Mouse (Mus musculus) lung, postnatal 0 days (tissue): Measurements from ENCODE around the gene Fam120a. TPM values are rescaled to one million over a fixed set of nuclear protein-coding genes. Genes with fewer than 3 reads are reported as not detected.

Experiments
- ATAC-seq: fragments of 200-750 bp; cut with Nextera tagmentation; 2 replicates; pipeline ENCODE4 v1.8.0; 2017; ENCODE audit warnings: moderate library complexity
- DNase-seq: peaks from one replicate; pipeline ENCODE4 v3.0.0-alpha.2; 2016; ENCODE audit warnings: low spot score
- H3K27ac ChIP-seq: fragments of 300-500 bp; sonication (generic); 2 replicates; pipeline ENCODE4 v1.5.1; 2014; ENCODE audit warnings: antibody characterized with exemption, mild to moderate bottlenecking, low read length, mixed read lengths
- H3K27me3 ChIP-seq: fragments of 300-500 bp; sonication (generic); replicated peaks from 2 replicates; pipeline ENCODE4 v1.6.1; 2014; ENCODE audit warnings: low read length, mixed read lengths; ENCODE audit not compliant: insufficient read depth
- H3K36me3 ChIP-seq: fragments of 300-500 bp; sonication (generic); 2 replicates; pipeline ENCODE4 v1.6.1; 2014; ENCODE audit warnings: low read length, mixed read lengths; ENCODE audit not compliant: insufficient read depth
- H3K4me1 ChIP-seq: fragments of 300-500 bp; sonication (generic); 2 replicates; pipeline ENCODE4 v1.6.1; 2014; ENCODE audit warnings: antibody characterized with exemption, low read depth, low read length, mixed read lengths; ENCODE audit not compliant: insufficient read depth
- H3K4me2 ChIP-seq: fragments of 300-500 bp; sonication (generic); replicated peaks from 2 replicates; pipeline ENCODE4 v1.6.1; 2014; ENCODE audit warnings: low read depth, mild to moderate bottlenecking, low read length, moderate library complexity, mixed read lengths
- H3K4me3 ChIP-seq: fragments of 300-500 bp; sonication (generic); 2 replicates; pipeline ENCODE4 v1.5.1; 2014; ENCODE audit warnings: low read depth, low read length
- H3K9ac ChIP-seq: fragments of 300-500 bp; sonication (generic); replicated peaks from 2 replicates; pipeline ENCODE4 v1.6.1; 2014; ENCODE audit warnings: low read depth, mild to moderate bottlenecking
- H3K9me3 ChIP-seq: fragments of 300-500 bp; sonication (generic); 2 replicates; pipeline ENCODE4 v1.6.1; 2016; ENCODE audit warnings: low read length, mixed read lengths
- CTCF ChIP-seq: IDR thresholded peaks from 2 replicates; pipeline ENCODE4 v1.5.1; 2016; ENCODE audit warnings: antibody characterized with exemption, mild to moderate bottlenecking
- EP300 ChIP-seq: IDR thresholded peaks from 2 replicates; pipeline ENCODE4 v1.6.1; 2016; ENCODE audit warnings: antibody characterized with exemption, mild to moderate bottlenecking, control low read depth
- WGBS: fragments of 180-500 bp; shearing (Covaris S2); extraction: QIAGEN DNeasy Blood & Tissue Kit; methylation state at CpG from one replicate; pipeline ENCODE4 v1.1.7; 2014; 5-methylcytosine and 5-hydroxymethylcytosine counted together
- polyA plus RNA-seq: library from polyadenylated mRNA; unstranded; fragments of >200 nt; fragmentation: Nextera tagmentation; extraction: Ambion mirVana; gene quantifications from 2 replicates; pipeline ENCODE4 v1.2.1, GENCODE M21; 2015

Gene Fam120a
- polyA plus RNA-seq, 1 experiment from 2014 or later: 19.4 TPM

DNA sequence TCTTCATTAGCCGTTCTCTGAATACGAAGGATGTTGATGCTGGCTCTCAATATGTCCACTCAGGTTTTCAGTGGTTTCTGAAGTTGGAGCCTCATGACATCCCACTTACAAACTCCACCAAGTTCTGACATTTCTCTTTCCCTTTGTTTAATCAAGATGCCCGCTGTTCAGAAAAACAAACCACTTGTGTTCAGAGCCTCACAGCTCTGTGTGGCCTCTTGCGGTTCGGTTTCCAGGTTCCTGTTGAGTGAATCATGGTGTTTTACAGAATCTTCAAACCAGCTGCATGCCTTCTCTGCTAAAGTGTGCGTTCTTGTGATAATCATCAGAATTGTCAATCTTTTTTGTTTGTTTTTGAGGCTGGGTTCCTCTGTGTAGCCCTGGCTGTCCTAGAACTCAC is 11.3 kb upstream of the Fam120a start:
- TF ChIP-seq EP300: peak; percentile 71
- no peak for TF ChIP-seq CTCF
- Histone ChIP-seq H3K27me3 (no peaks in the 10 kb centered on the region), H3K9me3 (no peaks in the 10 kb centered on the region), H3K4me1 (no peaks in the 10 kb centered on the region), H3K27ac (peak overlapping the region; percentile 62), H3K36me3 (no peaks in the 10 kb centered on the region), H3K9ac (no peak overlapping the region), H3K4me2 (no peak overlapping the region), H3K4me3 (no peak overlapping the region)
- peak; percentile 70 for ATAC-seq
- 58% methylated on average over 6 of the region's 6 CpGs for WGBS
- DNase-seq: peak; percentile 70

DNA sequence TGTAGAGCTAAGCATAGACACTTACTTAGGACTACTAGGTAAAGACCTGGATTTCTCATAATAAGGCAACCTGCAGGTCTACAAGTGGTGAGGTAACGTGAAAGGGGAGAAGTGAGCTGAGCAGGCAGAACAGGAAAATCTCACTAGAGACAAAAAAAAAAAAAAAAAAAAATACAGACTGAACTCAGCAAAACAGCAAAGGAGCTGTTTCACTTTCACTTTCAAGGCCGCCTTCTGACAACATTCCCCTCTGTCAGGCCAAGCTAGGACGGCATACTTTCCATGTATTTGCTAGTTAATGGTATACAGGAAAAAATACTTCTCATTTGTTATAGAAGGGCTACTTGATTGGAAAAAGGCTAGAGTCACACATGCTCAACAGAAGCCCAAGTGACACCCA is 10.0 kb upstream of the Fam120a start:
- Histone ChIP-seq H3K4me3 (no peak overlapping the region), H3K27me3 (no peaks in the 10 kb centered on the region), H3K4me2 (peak overlapping the region; percentile 43; the same call in 1 of the 2 replicates), H3K27ac (peak overlapping the region; percentile 39; the same call in 1 of the 2 replicates), H3K4me1 (no peaks in the 10 kb centered on the region), H3K36me3 (no peaks in the 10 kb centered on the region), H3K9ac (no peak overlapping the region), H3K9me3 (no peaks in the 10 kb centered on the region)
- 13% methylated on average over 3 of the region's 3 CpGs for WGBS
- ATAC-seq (peak; percentile 29), DNase-seq (peak; percentile 79)
- no peak for TF ChIP-seq CTCF
- TF ChIP-seq EP300: no peak

DNA sequence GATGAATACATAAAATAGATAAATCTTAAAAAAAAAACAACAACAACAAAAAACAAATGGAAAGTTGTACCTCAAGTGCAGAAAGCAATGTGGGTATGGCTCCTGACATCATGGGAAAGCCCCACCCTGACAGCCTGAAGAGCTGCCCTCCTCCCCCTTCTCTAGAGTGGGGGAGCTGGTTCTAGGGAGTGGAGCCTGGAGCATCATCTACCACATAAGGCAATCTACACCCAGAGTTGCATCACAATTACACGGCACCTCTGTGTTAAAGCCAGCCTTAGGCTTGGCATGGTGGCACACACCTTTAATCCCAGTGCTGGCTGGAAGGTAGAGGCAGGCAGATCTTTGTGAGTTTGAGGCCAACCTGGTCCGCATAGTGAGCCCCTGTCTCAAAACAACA is 6.9 kb upstream of the Fam120a start:
- TF ChIP-seq CTCF (no peak), EP300 (no peak)
- ATAC-seq (peak; percentile 10; the same call in 1 of the 2 replicates), DNase-seq (no peak)
- H3K9me3 ChIP-seq: no peaks in the 10 kb centered on the region
- H3K27me3 ChIP-seq: no peaks in the 10 kb centered on the region
- no peak overlapping the region for H3K27ac ChIP-seq
- H3K4me3 ChIP-seq: no peak overlapping the region
- H3K4me1 ChIP-seq: no peaks in the 10 kb centered on the region; the same call in 1 of the 2 replicates
- no peak overlapping the region for H3K4me2 ChIP-seq
- 83% methylated on average over 2 of the region's 2 CpGs for WGBS
- H3K9ac ChIP-seq: no peak overlapping the region
- H3K36me3 ChIP-seq: no peaks in the 10 kb centered on the region

DNA sequence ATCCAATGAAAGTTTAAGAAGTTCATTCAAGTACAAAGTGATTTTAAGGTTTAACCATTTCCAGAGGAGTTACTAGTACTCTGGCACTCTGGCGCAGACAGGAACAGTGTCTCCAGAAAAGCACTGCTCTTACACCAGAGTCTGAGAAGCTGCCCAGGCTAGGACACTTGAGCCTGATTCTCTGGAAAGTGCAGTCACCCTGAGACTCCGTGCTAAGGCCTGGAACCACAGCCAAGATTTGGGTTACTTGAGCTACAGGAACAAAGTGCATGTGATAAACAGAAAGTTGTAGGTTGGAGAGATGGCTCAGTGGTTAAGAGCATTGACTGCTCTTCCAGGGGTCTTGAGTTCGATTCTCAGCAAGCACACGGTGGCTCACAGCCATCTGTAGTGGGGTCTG is 6.4 kb upstream of the Fam120a start:
- WGBS: 80% methylated on average over 4 of the region's 4 CpGs
- no peaks in the 10 kb centered on the region; the same call in 1 of the 2 replicates for H3K4me1 ChIP-seq
- H3K9me3 ChIP-seq: no peaks in the 10 kb centered on the region
- no peaks in the 10 kb centered on the region for H3K27me3 ChIP-seq
- TF ChIP-seq EP300 (no peak), CTCF (0 out of 2 replicates have a peak, but pooled peaks have one; percentile 7)
- H3K36me3 ChIP-seq: no peaks in the 10 kb centered on the region
- H3K4me2 ChIP-seq: no peak overlapping the region
- no peak overlapping the region for H3K4me3 ChIP-seq
- ATAC-seq (no peak), DNase-seq (no peak)
- H3K27ac ChIP-seq: no peak overlapping the region
- no peak overlapping the region for H3K9ac ChIP-seq

DNA sequence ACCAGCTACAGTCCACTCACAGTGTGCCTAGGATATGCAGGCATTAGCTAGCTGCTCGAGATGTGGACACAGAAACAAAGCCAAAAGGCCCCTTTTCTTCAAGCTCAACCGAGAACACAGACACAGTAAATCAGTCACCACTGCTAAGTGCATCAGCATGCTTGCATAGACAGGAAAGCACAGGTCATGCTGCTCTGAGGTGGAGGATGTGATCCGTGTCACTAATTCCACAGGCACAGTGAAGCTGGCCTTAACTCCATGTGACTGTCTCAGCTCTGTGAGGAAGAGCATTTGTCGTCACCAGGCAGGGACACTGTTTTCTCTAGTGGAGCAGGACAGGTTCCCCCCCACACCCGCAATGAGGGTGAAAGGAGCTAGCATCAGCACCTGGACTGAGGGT is 5.4 kb upstream of the Fam120a start:
- H3K4me1 ChIP-seq: no peaks in the 10 kb centered on the region; the same call in 1 of the 2 replicates
- no peak overlapping the region for H3K27ac ChIP-seq
- WGBS: 66% methylated on average over 5 of the region's 5 CpGs
- no peak for ATAC-seq
- no peak overlapping the region for H3K9ac ChIP-seq
- no peak overlapping the region for H3K4me3 ChIP-seq
- no peak overlapping the region for H3K4me2 ChIP-seq
- no peaks in the 10 kb centered on the region for H3K9me3 ChIP-seq
- H3K27me3 ChIP-seq: no peaks in the 10 kb centered on the region
- H3K36me3 ChIP-seq: no peaks in the 10 kb centered on the region
- no peak for DNase-seq
- TF ChIP-seq CTCF: no peak
- TF ChIP-seq EP300: no peak

DNA sequence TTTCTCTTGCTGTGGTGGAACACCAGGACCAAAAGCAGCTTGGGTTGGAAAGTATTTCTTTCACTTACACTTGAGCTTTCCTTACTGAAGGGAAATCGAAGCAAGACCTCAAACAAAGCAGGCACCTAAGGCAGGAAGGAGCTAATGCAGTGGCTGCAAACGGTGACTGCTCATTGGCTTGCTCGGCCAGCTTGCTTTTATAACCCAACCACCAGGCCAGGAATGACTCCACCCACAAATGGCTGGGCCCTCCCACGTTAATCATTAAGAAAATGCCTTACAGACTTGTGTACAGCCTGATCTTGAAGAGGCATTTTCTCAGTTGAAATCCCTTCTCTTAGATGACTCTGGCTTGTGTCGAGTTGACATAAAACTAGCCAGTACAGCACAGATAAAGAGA is 3.2 kb upstream of the Fam120a start:
- ATAC-seq (no peak), DNase-seq (peak; percentile 70)
- no peaks in the 10 kb centered on the region; the same call in 1 of the 2 replicates for H3K4me1 ChIP-seq
- no peak for TF ChIP-seq CTCF
- TF ChIP-seq EP300: no peak
- no peak overlapping the region for H3K4me2 ChIP-seq
- peak overlapping the region; percentile 6; the same call in 1 of the 2 replicates for H3K27ac ChIP-seq
- no peaks in the 10 kb centered on the region for H3K27me3 ChIP-seq
- H3K9ac ChIP-seq: no peak overlapping the region
- H3K36me3 ChIP-seq: no peaks in the 10 kb centered on the region
- H3K9me3 ChIP-seq: no peaks in the 10 kb centered on the region
- no peak overlapping the region for H3K4me3 ChIP-seq
- 47% methylated on average over 5 of the region's 5 CpGs for WGBS

DNA sequence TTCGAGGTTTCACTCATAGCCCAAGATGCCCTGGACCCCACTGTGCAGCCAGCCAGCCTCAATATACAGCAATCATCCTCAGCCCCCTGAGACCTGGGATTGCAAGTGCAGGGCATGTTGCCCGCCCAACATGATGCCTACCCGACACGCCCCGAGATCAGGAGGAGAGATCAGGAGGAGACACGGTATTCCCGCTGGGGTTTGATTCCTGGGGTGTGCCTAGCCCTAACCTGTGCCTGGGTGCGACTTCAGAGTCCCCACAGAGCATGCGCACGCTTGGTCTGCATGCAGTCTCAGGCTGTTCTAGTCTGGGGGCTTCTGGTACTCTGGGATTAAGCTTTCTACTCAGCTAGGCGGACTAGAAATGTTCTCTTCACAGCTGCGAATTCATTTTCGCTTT is 2.7 kb upstream of the Fam120a start:
- Histone ChIP-seq H3K27ac (peak overlapping the region; percentile 6; the same call in 1 of the 2 replicates), H3K4me3 (no peak overlapping the region), H3K9me3 (no peaks in the 10 kb centered on the region), H3K27me3 (no peaks in the 10 kb centered on the region), H3K4me2 (no peak overlapping the region), H3K9ac (no peak overlapping the region), H3K36me3 (no peaks in the 10 kb centered on the region), H3K4me1 (no peaks in the 10 kb centered on the region; the same call in 1 of the 2 replicates)
- TF ChIP-seq CTCF (no peak), EP300 (no peak)
- DNase-seq (no peak), ATAC-seq (no peak)
- 80% methylated on average over 13 of the region's 13 CpGs for WGBS
